Mouse (Mus musculus) megakaryocyte, embryonic 14.5 days (primary cell): ENCODE data around the gene Wdfy3. TPM values are rescaled to one million over a fixed set of nuclear protein-coding genes. Genes with fewer than 3 reads are reported as not detected.
"Not testable (repeated sequence)": the region's sequence is repeated elsewhere in the genome, so short reads cannot be mapped to it uniquely, and the experiment has no call there.

Source experiments
- H3K27me3 ChIP-seq: replicated peaks from 2 replicates; pipeline ENCODE3; 2012; ENCODE audit warnings: inconsistent platforms
- H3K36me3 ChIP-seq: replicated peaks from 2 replicates; pipeline ENCODE3; 2012; ENCODE audit warnings: low read length, inconsistent platforms, mixed read lengths
- H3K4me1 ChIP-seq: 2 replicates; pipeline ENCODE4 v1.6.1; 2012; ENCODE audit warnings: inconsistent platforms
- H3K4me3 ChIP-seq: replicated peaks from 2 replicates; pipeline ENCODE3; 2012; ENCODE audit warnings: moderate library complexity, mild to moderate bottlenecking, inconsistent platforms
- H3K9me3 ChIP-seq: 2 replicates; pipeline ENCODE4 v1.6.1; 2012; ENCODE audit warnings: inconsistent platforms
- FLI1 ChIP-seq: IDR thresholded peaks from 2 replicates; pipeline ENCODE4 v1.6.1; 2012; ENCODE audit warnings: low read length, inconsistent platforms, mixed read lengths
- GATA1 ChIP-seq: IDR thresholded peaks from 3 replicates; pipeline ENCODE4 v1.6.1; 2012; ENCODE audit warnings: mixed read lengths, low read length, inconsistent platforms, borderline replicate concordance
- polyA plus RNA-seq: library from polyadenylated mRNA; stranded (reverse); fragments of >175 nt; gene quantifications from 2 replicates; pipeline ENCODE4 v1.2.3, GENCODE M21; 2012; ENCODE audit warnings: low replicate concordance; ENCODE audit not compliant: insufficient read depth

The Wdfy3 gene
- polyA plus RNA-seq, 1 experiment = 4.3 TPM

- Histone ChIP-seq H3K9me3 (no peaks in the 10 kb centered on the region), H3K36me3 (peaks cover 100% of the 10 kb centered on the region), H3K27me3 (no peaks in the 10 kb centered on the region), H3K4me1 (no peaks in the 10 kb centered on the region), H3K4me3 (no peak overlapping the region)
- TF ChIP-seq GATA1 (no peak), FLI1 (no peak)
Measured at GRCm38 (mm10) chr5:101851133-101851532, 218.6 kb downstream of the Wdfy3 start.

GRCm38 (mm10) chr5:101847762-101848161, 222.0 kb downstream of the Wdfy3 start:
- H3K27me3 ChIP-seq = no peaks in the 10 kb centered on the region
- no peak overlapping the region for H3K4me3 ChIP-seq
- no peaks in the 10 kb centered on the region for H3K9me3 ChIP-seq
- TF ChIP-seq FLI1 = no peak
- TF ChIP-seq GATA1 = no peak
- peaks cover 100% of the 10 kb centered on the region for H3K36me3 ChIP-seq
- peaks cover 3% of the 10 kb centered on the region; the same call in 1 of the 2 replicates for H3K4me1 ChIP-seq

GRCm38 (mm10) chr5:101847323-101847722, 222.4 kb downstream of the Wdfy3 start:
- H3K4me3 ChIP-seq = no peak overlapping the region
- H3K36me3 ChIP-seq = peaks cover 100% of the 10 kb centered on the region
- no peaks in the 10 kb centered on the region for H3K27me3 ChIP-seq
- H3K9me3 ChIP-seq = no peaks in the 10 kb centered on the region
- H3K4me1 ChIP-seq = peaks cover 3% of the 10 kb centered on the region; the same call in 1 of the 2 replicates
- TF ChIP-seq GATA1 (no peak), FLI1 (no peak)

- Histone ChIP-seq H3K4me3 (no peak overlapping the region), H3K4me1 (peaks cover 3% of the 10 kb centered on the region; the same call in 1 of the 2 replicates), H3K36me3 (peaks cover 100% of the 10 kb centered on the region), H3K27me3 (no peaks in the 10 kb centered on the region), H3K9me3 (no peaks in the 10 kb centered on the region)
- TF ChIP-seq GATA1 (no peak), FLI1 (no peak)
Measured at GRCm38 (mm10) chr5:101845930-101846329, 223.8 kb downstream of the Wdfy3 start.

GRCm38 (mm10) chr5:101845011-101845410, 224.7 kb downstream of the Wdfy3 start:
- peaks cover 100% of the 10 kb centered on the region for H3K36me3 ChIP-seq
- no peak overlapping the region for H3K4me3 ChIP-seq
- peaks cover 3% of the 10 kb centered on the region; the same call in 1 of the 2 replicates for H3K4me1 ChIP-seq
- H3K27me3 ChIP-seq = no peaks in the 10 kb centered on the region
- TF ChIP-seq GATA1 (no peak), FLI1 (no peak)
- no peaks in the 10 kb centered on the region for H3K9me3 ChIP-seq

GRCm38 (mm10) chr5:101840476-101840875, 229.2 kb downstream of the Wdfy3 start:
- H3K9me3 ChIP-seq = no peaks in the 10 kb centered on the region
- peaks cover 84% of the 10 kb centered on the region for H3K36me3 ChIP-seq
- no peaks in the 10 kb centered on the region for H3K27me3 ChIP-seq
- H3K4me1 ChIP-seq = peaks cover 3% of the 10 kb centered on the region; the same call in 1 of the 2 replicates
- no peak overlapping the region for H3K4me3 ChIP-seq
- no peak for TF ChIP-seq FLI1
- TF ChIP-seq GATA1 = no peak

- H3K4me1 ChIP-seq, H3K27me3 ChIP-seq, H3K4me3 ChIP-seq, H3K9me3 ChIP-seq: not testable (repeated sequence)
- H3K36me3 ChIP-seq = peaks cover 80% of the 10 kb centered on the region
Measured at GRCm38 (mm10) chr5:101837605-101838004, 232.1 kb downstream of the Wdfy3 start.

GRCm38 (mm10) chr5:101836221-101836620, 233.5 kb downstream of the Wdfy3 start:
- Histone ChIP-seq H3K4me3 (no peak overlapping the region), H3K27me3 (no peaks in the 10 kb centered on the region), H3K9me3 (no peaks in the 10 kb centered on the region), H3K36me3 (peaks cover 80% of the 10 kb centered on the region), H3K4me1 (no peaks in the 10 kb centered on the region)
- TF ChIP-seq FLI1 = no peak
- TF ChIP-seq GATA1 = no peak

- peaks cover 69% of the 10 kb centered on the region for H3K36me3 ChIP-seq
- H3K4me3 ChIP-seq = no peak overlapping the region
- H3K27me3 ChIP-seq = peaks cover 1% of the 10 kb centered on the region
- peaks cover 6% of the 10 kb centered on the region; the same call in 1 of the 2 replicates for H3K4me1 ChIP-seq
- TF ChIP-seq FLI1 (no peak), GATA1 (no peak)
- H3K9me3 ChIP-seq = no peaks in the 10 kb centered on the region
Measured at GRCm38 (mm10) chr5:101833875-101834274, 235.8 kb downstream of the Wdfy3 start.

GRCm38 (mm10) chr5:101832991-101833390, 236.7 kb downstream of the Wdfy3 start:
- Histone ChIP-seq H3K4me1 (peaks cover 9% of the 10 kb centered on the region), H3K36me3 (peaks cover 64% of the 10 kb centered on the region), H3K27me3 (peaks cover 1% of the 10 kb centered on the region), H3K9me3 (no peaks in the 10 kb centered on the region), H3K4me3 (no peak overlapping the region)
- TF ChIP-seq GATA1 (no peak), FLI1 (no peak)

GRCm38 (mm10) chr5:101832042-101832441, 237.7 kb downstream of the Wdfy3 start:
- no peak for TF ChIP-seq GATA1
- no peak for TF ChIP-seq FLI1
- Histone ChIP-seq H3K36me3 (peaks cover 58% of the 10 kb centered on the region), H3K9me3 (no peaks in the 10 kb centered on the region), H3K4me3 (no peak overlapping the region), H3K4me1 (peaks cover 18% of the 10 kb centered on the region), H3K27me3 (peaks cover 1% of the 10 kb centered on the region)
